Mouse (Mus musculus): ENCODE results near the gene Prr5l. TPM values are rescaled to one million over a fixed set of nuclear protein-coding genes. Genes with fewer than 3 reads are reported as not detected.

Prr5l gene
- total RNA-seq, 2 experiments from 2014 or later, result 2.6 to 4.6 TPM

GRCm38 (mm10) chr2:101797166-101797900, 85.5 kb downstream of the Prr5l start:
- intact Hi-C loops (cut with DNase I), result loop anchor here (5.0 kb wide), 3 partner anchors 65 to 90 kb away; no protein-coding TSS in a partner anchor
- DNase-seq (ENCODE audit: low spot score in 2 of 2), result no peak

GRCm38 (mm10) chr2:101796287-101797115, 86.3 kb downstream of the Prr5l start:
- DNase-seq (ENCODE audit: low spot score in 2 of 2), result peak; percentile 64 to 73
- intact Hi-C loops (cut with DNase I), result loop anchor here (5.0 kb wide), 3 partner anchors 64 to 89 kb away; no protein-coding TSS in a partner anchor

GRCm38 (mm10) chr2:101792130-101792529, 90.7 kb downstream of the Prr5l start:
- intact Hi-C loops (cut with DNase I), result no loop called here
- no peak for DNase-seq (ENCODE audit: low spot score in 2 of 2)

GRCm38 (mm10) chr2:101783255-101783654, 99.6 kb downstream of the Prr5l start:
- no peak for DNase-seq (ENCODE audit: low spot score in 2 of 2)
- intact Hi-C loops (cut with DNase I), result no loop called here

GRCm38 (mm10) chr2:101781357-101781777, 101.5 kb downstream of the Prr5l start:
- no peak for DNase-seq (ENCODE audit: low spot score in 2 of 2)
- intact Hi-C loops (cut with DNase I), result no loop called here

- no peak for DNase-seq (ENCODE audit: low spot score in 2 of 2)
- intact Hi-C loops (cut with DNase I), result no loop called here
These were observed 104.7 kb downstream of the Prr5l start for GRCm38 (mm10) chr2:101778080-101778479.

GRCm38 (mm10) chr2:101763503-101763902, 119.3 kb downstream of the Prr5l start:
- intact Hi-C loops (cut with DNase I), result no loop called here
- no peak for DNase-seq (ENCODE audit: low spot score in 2 of 2)

GRCm38 (mm10) chr2:101762955-101763386, 119.9 kb downstream of the Prr5l start:
- DNase-seq (ENCODE audit: low spot score in 2 of 2), result no peak
- intact Hi-C loops (cut with DNase I), result no loop called here

GRCm38 (mm10) chr2:101762405-101762804, 120.4 kb downstream of the Prr5l start:
- intact Hi-C loops (cut with DNase I), result no loop called here
- no peak for DNase-seq (ENCODE audit: low spot score in 2 of 2)

GRCm38 (mm10) chr2:101761898-101762297, 120.9 kb downstream of the Prr5l start:
- no peak for DNase-seq (ENCODE audit: low spot score in 2 of 2)
- intact Hi-C loops (cut with DNase I), result no loop called here

GRCm38 (mm10) chr2:101759523-101760277, 123.1 kb downstream of the Prr5l start:
- peak in 1 of 2 experiments; percentile 8 for DNase-seq (ENCODE audit: low spot score in 2 of 2)
- intact Hi-C loops (cut with DNase I), result no loop called here

GRCm38 (mm10) chr2:101757806-101758205, 125.0 kb downstream of the Prr5l start:
- DNase-seq (ENCODE audit: low spot score in 2 of 2), result no peak
- intact Hi-C loops (cut with DNase I), result no loop called here

GRCm38 (mm10) chr2:101756069-101756753, 126.6 kb downstream of the Prr5l start:
- DNase-seq (ENCODE audit: low spot score in 2 of 2), result no peak
- intact Hi-C loops (cut with DNase I), result no loop called here

- intact Hi-C loops (cut with DNase I), result no loop called here
These were observed 127.8 kb downstream of the Prr5l start for GRCm38 (mm10) chr2:101754939-101755555.

GRCm38 (mm10) chr2:101754428-101754827, 128.4 kb downstream of the Prr5l start:
- DNase-seq (ENCODE audit: low spot score in 2 of 2), result no peak
- intact Hi-C loops (cut with DNase I), result no loop called here

More at GRCm38 (mm10) chr2:101754939-101755555, 127.8 kb downstream of the Prr5l start:
- DNase-seq (ENCODE audit: low spot score in 2 of 2), result no peak

GRCm38 (mm10) chr2:101752979-101753378, 129.8 kb downstream of the Prr5l start:
- no peak for DNase-seq (ENCODE audit: low spot score in 2 of 2)
- intact Hi-C loops (cut with DNase I), result no loop called here

GRCm38 (mm10) chr2:101752402-101752801, 130.4 kb downstream of the Prr5l start:
- no peak for DNase-seq (ENCODE audit: low spot score in 2 of 2)
- intact Hi-C loops (cut with DNase I), result no loop called here

- DNase-seq (ENCODE audit: low spot score in 2 of 2), result no peak
- intact Hi-C loops (cut with DNase I), result no loop called here
These were observed 131.4 kb downstream of the Prr5l start for GRCm38 (mm10) chr2:101751236-101751922.
